Mouse (Mus musculus) neural tube, embryonic 12.5 days (tissue): ENCODE measurements around the gene E130114P18Rik. TPM values are rescaled to one million over a fixed set of nuclear protein-coding genes. Genes with fewer than 3 reads are reported as not detected.

ENCODE experiments used
- ATAC-seq: fragments of 200-750 bp; cut with Nextera tagmentation; 2 replicates; pipeline ENCODE4 v1.8.0; 2017; ENCODE audit warnings: low read depth, mild to moderate bottlenecking, moderate TSS enrichment, moderate library complexity; ENCODE audit not compliant: low FRiP score
- H3K27ac ChIP-seq: fragments of 300-500 bp; sonication (generic); 2 replicates; pipeline ENCODE4 v1.5.1; 2016
- H3K27me3 ChIP-seq: fragments of 300-500 bp; sonication (generic); replicated peaks from 2 replicates; pipeline ENCODE4 v1.6.1; 2016; ENCODE audit warnings: mild to moderate bottlenecking
- H3K36me3 ChIP-seq: fragments of 300-500 bp; sonication (generic); 2 replicates; pipeline ENCODE4 v1.6.1; 2016; ENCODE audit warnings: mild to moderate bottlenecking
- H3K4me1 ChIP-seq: fragments of 300-500 bp; sonication (generic); 2 replicates; pipeline ENCODE4 v1.6.1; 2016
- H3K4me2 ChIP-seq: fragments of 300-500 bp; sonication (generic); replicated peaks from 2 replicates; pipeline ENCODE4 v1.6.1; 2016; ENCODE audit warnings: mild to moderate bottlenecking
- H3K4me3 ChIP-seq: fragments of 300-500 bp; sonication (generic); 2 replicates; pipeline ENCODE4 v1.5.1; 2016
- H3K9ac ChIP-seq: fragments of 300-500 bp; sonication (generic); 2 replicates; pipeline ENCODE4 v1.6.1; 2016; ENCODE audit warnings: mild to moderate bottlenecking
- H3K9me3 ChIP-seq: fragments of 300-500 bp; sonication (generic); 2 replicates; pipeline ENCODE4 v1.6.1; 2016; ENCODE audit warnings: mild to moderate bottlenecking
- WGBS: fragments of 180-500 bp; shearing (Covaris S2); methylation state at CpG from one replicate; pipeline ENCODE4 v1.1.7; 2016; 5-methylcytosine and 5-hydroxymethylcytosine counted together
- polyA plus RNA-seq: library from polyadenylated mRNA; unstranded; fragments of >200 nt; fragmentation: Nextera tagmentation; extraction: Ambion mirVana; gene quantifications from 2 replicates; pipeline ENCODE4 v1.2.1, GENCODE M21; 2016

E130114P18Rik gene
- polyA plus RNA-seq, 1 experiment from 2014 or later, result 20.4 TPM

DNA sequence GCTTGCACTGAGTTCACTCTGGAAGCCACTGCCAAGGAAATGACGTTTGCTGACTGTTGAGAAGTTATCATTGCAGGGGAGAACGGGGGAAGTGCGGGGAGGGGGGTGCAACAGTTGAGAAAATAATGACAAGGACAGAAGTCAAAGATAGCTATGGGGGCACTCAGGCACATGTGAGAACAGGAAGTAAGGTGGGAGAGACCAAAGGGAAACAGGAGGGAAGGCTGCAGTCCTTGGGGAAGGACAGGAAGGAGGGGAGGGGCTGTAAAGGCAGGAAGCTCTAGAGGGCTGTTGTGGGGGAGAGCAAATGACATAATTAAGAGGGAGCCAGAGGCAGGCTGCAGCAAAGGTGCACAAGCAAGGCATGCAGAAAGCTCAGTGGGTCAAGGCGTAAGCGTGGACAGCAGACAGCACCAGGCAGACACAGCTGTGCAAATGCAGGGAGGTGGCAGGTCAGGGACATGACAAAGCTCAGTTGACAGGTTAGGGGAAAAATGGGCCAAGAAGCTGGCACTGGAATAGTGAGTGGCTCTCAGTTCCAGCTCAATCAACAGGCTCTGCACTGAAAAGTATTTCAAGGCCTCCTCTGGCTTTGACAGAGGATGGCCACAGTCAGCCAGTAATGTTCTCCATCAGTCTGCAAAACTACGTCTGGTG is 103.9 kb downstream of the E130114P18Rik start:
- Histone ChIP-seq H3K27ac (no peak overlapping the region), H3K4me3 (no peak overlapping the region), H3K36me3 (no peaks in the 10 kb centered on the region), H3K9ac (no peak overlapping the region), H3K4me2 (no peak overlapping the region), H3K27me3 (peaks cover 3% of the 10 kb centered on the region; the same call in 1 of the 2 replicates), H3K9me3 (no peaks in the 10 kb centered on the region), H3K4me1 (peaks cover 22% of the 10 kb centered on the region; the same call in 1 of the 2 replicates)
- ATAC-seq, result no peak
- 80% methylated on average over 6 of the region's 6 CpGs for WGBS

DNA sequence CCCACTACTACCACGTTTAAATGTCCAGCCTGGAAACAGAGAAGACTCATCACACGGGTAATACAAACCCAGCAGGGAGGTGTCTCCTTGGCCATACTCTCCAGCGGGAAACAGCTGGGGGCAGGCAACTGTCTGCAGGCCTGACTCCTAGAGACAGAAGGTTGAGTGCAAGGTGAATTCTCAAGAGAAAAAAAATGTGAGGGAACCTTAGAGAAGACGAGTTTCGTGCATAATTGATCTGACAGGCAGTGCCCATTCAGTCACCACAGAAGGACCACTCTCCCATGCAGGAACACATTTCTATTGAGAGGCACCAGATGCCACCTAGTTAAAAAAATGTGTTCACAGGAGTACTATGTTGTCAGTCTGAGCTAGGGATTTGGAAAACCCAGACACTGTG is 105.4 kb downstream of the E130114P18Rik start:
- H3K27me3 ChIP-seq, result peaks cover 3% of the 10 kb centered on the region; the same call in 1 of the 2 replicates
- WGBS, result 49% methylated on average over 5 of the region's 5 CpGs
- H3K4me3 ChIP-seq, result no peak overlapping the region
- no peak overlapping the region for H3K27ac ChIP-seq
- H3K4me1 ChIP-seq, result peaks cover 22% of the 10 kb centered on the region; the same call in 1 of the 2 replicates
- no peaks in the 10 kb centered on the region for H3K9me3 ChIP-seq
- no peaks in the 10 kb centered on the region for H3K36me3 ChIP-seq
- no peak overlapping the region for H3K9ac ChIP-seq
- no peak for ATAC-seq
- no peak overlapping the region for H3K4me2 ChIP-seq

DNA sequence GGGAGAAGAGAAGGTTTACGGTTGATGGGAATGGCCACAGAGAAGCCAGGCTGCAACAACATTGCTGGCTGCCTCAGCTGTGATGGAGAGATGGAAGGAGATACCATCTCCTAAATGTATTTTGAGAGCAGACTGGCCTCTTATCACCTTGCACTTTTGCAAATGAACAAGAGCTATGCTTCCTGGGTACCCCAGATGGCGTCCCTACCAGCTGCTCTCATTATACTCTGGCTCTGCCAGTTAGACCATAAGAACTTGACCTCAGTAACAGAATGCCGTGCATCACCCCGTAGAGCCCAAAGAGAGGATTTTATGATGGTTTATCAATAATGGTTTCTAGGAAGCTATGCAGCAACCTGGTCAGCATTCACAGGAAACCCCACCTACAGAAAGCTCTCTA is 106.0 kb downstream of the E130114P18Rik start:
- ATAC-seq, result no peak
- Histone ChIP-seq H3K9ac (no peak overlapping the region), H3K4me1 (peaks cover 21% of the 10 kb centered on the region; the same call in 1 of the 2 replicates), H3K4me3 (no peak overlapping the region), H3K4me2 (no peak overlapping the region), H3K36me3 (no peaks in the 10 kb centered on the region), H3K9me3 (no peaks in the 10 kb centered on the region), H3K27ac (no peak overlapping the region), H3K27me3 (peaks cover under 1% of the 10 kb centered on the region; the same call in 1 of the 2 replicates)
- WGBS, result 82% methylated on average over 4 of the region's 4 CpGs

DNA sequence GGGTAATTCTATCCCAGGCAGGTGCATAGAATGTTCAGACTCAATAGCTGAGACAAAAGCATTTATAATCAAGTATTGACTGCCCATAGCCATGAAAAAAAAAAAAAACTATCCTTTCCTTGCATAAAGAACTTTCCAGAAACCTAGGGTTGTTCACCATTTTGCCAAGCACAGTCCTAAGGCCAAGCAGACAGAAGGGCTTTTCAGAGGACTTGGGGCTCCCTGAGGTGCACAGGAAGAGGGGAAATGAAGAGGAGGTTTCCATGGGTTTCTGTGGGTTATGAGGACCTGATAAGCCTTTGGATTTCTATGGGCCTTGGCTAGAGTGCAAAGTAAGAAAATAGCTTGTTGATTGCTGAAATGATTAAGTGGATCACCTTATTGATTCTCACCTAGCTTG is 107.5 kb downstream of the E130114P18Rik start:
- no peaks in the 10 kb centered on the region; the same call in 1 of the 2 replicates for H3K27me3 ChIP-seq
- no peak overlapping the region for H3K4me3 ChIP-seq
- no peak for ATAC-seq
- H3K9me3 ChIP-seq, result no peaks in the 10 kb centered on the region
- peaks cover 8% of the 10 kb centered on the region; the same call in 1 of the 2 replicates for H3K4me1 ChIP-seq
- no peak overlapping the region for H3K27ac ChIP-seq
- H3K4me2 ChIP-seq, result no peak overlapping the region
- H3K36me3 ChIP-seq, result no peaks in the 10 kb centered on the region
- no peak overlapping the region for H3K9ac ChIP-seq

DNA sequence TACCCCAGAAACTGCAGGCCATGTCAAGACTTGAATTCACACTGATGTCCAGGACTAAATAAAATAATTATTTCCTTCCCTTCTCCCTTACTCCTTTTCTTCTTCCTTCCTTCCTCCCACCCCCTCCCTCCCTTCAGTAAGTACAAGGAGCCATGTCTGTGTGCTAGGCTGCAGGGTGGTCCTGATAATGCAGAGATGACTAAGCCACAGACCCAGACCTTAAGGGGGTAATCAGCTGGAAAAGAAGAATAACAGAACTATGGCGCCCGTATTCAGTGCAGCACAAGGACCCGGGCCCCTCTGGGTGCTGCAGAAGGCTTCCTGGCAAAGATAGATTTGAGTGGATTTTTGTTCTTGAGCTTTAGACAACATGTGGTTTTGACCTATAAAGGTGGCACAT is 108.1 kb downstream of the E130114P18Rik start:
- Histone ChIP-seq H3K4me1 (peaks cover 3% of the 10 kb centered on the region; the same call in 1 of the 2 replicates), H3K36me3 (no peaks in the 10 kb centered on the region), H3K27me3 (no peaks in the 10 kb centered on the region; the same call in 1 of the 2 replicates), H3K4me2 (no peak overlapping the region), H3K27ac (no peak overlapping the region), H3K4me3 (no peak overlapping the region), H3K9me3 (no peaks in the 10 kb centered on the region), H3K9ac (no peak overlapping the region)
- 24% methylated on average over 3 of the region's 3 CpGs for WGBS
- ATAC-seq, result no peak

DNA sequence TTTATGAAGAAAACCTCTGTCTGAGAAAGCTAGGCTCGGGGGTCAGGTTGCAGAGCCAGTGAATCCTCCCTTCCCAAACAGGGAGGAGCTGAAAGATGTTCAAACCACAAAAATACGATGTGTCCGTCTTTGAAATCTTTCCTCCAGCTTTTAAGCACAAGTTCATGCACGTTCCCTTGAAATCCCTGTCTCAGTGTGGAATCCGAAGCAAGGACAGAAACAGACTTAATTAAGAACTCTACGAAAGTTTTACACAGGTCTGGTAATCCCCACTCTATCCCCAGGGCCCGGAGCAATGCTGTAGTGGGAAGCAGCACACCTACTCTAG is 112.5 kb downstream of the E130114P18Rik start:
- no peak overlapping the region for H3K27ac ChIP-seq
- 59% methylated on average over 7 of the region's 7 CpGs for WGBS
- no peak overlapping the region for H3K9ac ChIP-seq
- H3K27me3 ChIP-seq, result no peaks in the 10 kb centered on the region
- H3K9me3 ChIP-seq, result no peaks in the 10 kb centered on the region
- H3K36me3 ChIP-seq, result no peaks in the 10 kb centered on the region
- no peak overlapping the region for H3K4me2 ChIP-seq
- peaks cover 9% of the 10 kb centered on the region; the same call in 1 of the 2 replicates for H3K4me1 ChIP-seq
- ATAC-seq, result no peak
- no peak overlapping the region for H3K4me3 ChIP-seq

DNA sequence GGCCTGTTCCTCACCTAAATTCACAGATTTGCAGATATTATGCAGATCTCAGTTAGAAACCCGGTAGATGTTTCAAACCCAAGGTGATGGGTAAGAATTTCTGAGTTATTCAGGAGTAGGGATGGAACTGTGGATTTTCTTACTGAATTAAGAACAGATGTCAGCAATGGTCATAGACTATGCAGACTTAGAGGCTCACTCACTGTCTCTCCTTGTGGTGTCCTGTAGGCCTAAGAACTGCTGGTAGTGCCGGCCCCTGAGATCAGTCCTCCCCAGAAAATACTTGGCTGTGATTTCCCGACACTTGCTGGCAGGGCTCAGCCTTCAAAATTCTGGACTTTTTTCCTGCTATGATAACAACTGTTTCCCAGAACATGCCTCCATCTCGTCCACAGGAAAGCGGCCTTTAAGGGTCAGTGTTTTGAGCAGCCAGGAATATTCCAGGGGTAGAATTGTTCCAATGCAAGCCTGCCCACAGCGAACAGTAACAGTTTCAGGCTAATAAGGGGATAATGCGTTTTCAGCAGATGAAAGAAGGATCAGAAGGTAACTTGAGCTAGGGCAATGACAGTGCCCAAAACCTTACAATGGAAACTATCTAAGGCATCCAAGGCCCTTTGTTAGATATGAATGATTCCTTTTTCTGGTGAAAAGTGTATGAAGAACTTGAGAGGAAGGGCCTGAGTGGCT is 113.0 kb downstream of the E130114P18Rik start:
- H3K36me3 ChIP-seq, result no peaks in the 10 kb centered on the region
- H3K4me1 ChIP-seq, result peaks cover 8% of the 10 kb centered on the region; the same call in 1 of the 2 replicates
- H3K9ac ChIP-seq, result no peak overlapping the region
- WGBS, result 53% methylated on average over 7 of the region's 7 CpGs
- no peak overlapping the region for H3K27ac ChIP-seq
- H3K9me3 ChIP-seq, result no peaks in the 10 kb centered on the region
- H3K4me2 ChIP-seq, result no peak overlapping the region
- no peaks in the 10 kb centered on the region for H3K27me3 ChIP-seq
- H3K4me3 ChIP-seq, result no peak overlapping the region
- no peak for ATAC-seq

DNA sequence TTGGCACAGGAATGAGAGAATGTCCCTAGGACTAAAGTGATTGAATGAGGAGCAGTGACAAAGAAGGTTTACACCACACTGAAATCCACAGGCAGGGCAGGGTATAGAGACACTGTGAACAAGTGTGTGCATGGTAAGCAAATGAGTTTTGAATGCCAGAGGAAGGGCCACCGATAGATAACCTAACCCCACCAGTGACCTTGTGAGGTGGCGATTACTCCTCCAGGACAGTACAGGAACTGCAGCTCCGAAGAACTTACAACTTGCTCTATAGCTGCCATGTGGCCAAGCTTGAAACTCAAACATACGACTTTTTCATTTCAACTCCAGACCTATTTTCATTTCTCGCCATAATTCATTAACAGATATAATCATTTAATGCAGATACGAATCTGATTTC is 114.0 kb downstream of the E130114P18Rik start:
- Histone ChIP-seq H3K36me3 (no peaks in the 10 kb centered on the region), H3K4me2 (no peak overlapping the region), H3K27me3 (no peaks in the 10 kb centered on the region), H3K4me1 (peaks cover 6% of the 10 kb centered on the region; the same call in 1 of the 2 replicates), H3K9ac (no peak overlapping the region), H3K9me3 (no peaks in the 10 kb centered on the region), H3K4me3 (no peak overlapping the region), H3K27ac (no peak overlapping the region)
- WGBS, result 90% methylated on average over 6 of the region's 6 CpGs
- ATAC-seq, result no peak

DNA sequence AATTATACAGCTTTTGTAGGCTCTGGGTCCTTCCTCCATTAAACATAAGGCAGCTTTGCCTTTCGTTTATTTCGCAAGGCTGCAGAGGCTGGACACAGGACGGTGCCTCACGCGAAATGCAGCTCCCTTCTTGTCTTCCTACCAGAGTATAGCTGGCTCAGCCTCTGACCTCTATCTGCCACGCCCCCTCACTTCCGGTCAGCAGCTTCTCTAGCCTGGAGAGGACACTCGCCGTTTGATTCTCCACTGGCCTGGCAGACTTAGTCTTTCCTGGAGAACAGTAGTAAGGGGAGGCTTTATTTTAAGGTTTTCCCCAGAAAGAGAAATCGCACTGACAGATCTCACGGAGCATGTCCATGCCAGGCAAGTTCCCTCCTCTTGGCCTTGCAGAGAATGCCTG is 115.0 kb downstream of the E130114P18Rik start:
- Histone ChIP-seq H3K4me3 (no peak overlapping the region), H3K27me3 (no peaks in the 10 kb centered on the region), H3K4me1 (peaks cover 6% of the 10 kb centered on the region; the same call in 1 of the 2 replicates), H3K9me3 (no peaks in the 10 kb centered on the region), H3K4me2 (no peak overlapping the region), H3K27ac (no peak overlapping the region), H3K9ac (no peak overlapping the region), H3K36me3 (no peaks in the 10 kb centered on the region)
- WGBS, result 69% methylated on average over 11 of the region's 11 CpGs
- no peak for ATAC-seq

DNA sequence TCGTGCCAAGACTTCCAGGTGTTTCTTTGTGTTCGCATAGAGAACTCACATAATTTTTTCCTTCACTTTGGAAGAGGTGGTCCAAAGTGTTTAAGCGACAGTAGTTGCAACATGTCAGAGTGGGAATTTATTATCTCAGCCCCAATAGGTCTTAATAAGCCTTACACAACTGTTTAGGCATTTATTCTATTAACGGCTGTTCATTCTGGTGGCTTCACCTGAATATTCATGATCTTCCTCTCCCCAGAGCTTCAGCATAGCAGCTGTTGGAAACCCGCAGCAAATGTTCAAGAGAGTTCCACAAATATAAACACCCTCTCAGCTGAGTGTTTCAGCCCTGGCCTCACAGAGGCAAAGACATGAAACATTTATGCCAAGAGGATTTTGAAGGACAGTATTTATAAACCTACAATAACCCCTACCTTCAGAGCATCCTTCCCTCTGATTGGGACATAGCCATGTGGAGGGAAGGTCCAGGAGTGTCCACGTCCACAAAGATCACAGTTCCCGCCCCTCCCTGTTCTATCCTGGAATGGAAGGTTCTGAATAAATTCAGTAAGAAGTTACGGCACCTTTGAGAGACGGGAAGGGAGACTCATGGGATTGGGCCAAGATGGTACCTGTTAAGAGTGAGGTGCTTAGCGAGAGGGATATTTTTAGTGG is 116.1 kb downstream of the E130114P18Rik start:
- H3K4me3 ChIP-seq, result no peak overlapping the region
- H3K36me3 ChIP-seq, result no peaks in the 10 kb centered on the region
- ATAC-seq, result peak; percentile 78
- H3K27ac ChIP-seq, result no peak overlapping the region
- H3K27me3 ChIP-seq, result no peaks in the 10 kb centered on the region
- no peaks in the 10 kb centered on the region for H3K9me3 ChIP-seq
- H3K9ac ChIP-seq, result no peak overlapping the region
- no peak overlapping the region for H3K4me2 ChIP-seq
- peaks cover 6% of the 10 kb centered on the region; the same call in 1 of the 2 replicates for H3K4me1 ChIP-seq
- WGBS, result 63% methylated on average over 10 of the region's 10 CpGs

DNA sequence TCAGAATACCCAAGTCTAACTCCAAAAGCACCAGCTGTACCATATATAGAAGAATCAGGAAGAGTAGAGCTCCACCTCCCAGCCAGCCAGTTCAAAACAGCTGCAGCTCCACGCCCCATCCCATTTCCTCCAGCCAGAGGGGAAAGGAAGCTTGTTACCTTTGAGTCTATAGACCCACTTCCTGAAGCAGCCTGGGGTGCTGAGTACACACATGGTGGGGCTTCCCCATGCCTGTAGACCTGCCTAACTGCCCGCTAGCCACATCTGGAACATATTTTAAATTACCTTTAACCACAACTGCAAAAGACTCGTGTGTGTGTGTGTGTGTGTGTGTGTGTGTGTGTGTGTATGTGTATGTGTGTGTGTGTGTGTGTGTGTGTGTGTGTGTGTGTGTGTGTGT is 120.3 kb downstream of the E130114P18Rik start:
- ATAC-seq, result no peak
- H3K27me3 ChIP-seq, result no peaks in the 10 kb centered on the region
- no peaks in the 10 kb centered on the region for H3K36me3 ChIP-seq
- WGBS, result 80% methylated on average over 3 of the region's 3 CpGs
- H3K4me2 ChIP-seq, result no peak overlapping the region
- no peak overlapping the region for H3K4me3 ChIP-seq
- peaks cover 6% of the 10 kb centered on the region; the same call in 1 of the 2 replicates for H3K4me1 ChIP-seq
- no peaks in the 10 kb centered on the region for H3K9me3 ChIP-seq
- no peak overlapping the region for H3K9ac ChIP-seq
- no peak overlapping the region for H3K27ac ChIP-seq

DNA sequence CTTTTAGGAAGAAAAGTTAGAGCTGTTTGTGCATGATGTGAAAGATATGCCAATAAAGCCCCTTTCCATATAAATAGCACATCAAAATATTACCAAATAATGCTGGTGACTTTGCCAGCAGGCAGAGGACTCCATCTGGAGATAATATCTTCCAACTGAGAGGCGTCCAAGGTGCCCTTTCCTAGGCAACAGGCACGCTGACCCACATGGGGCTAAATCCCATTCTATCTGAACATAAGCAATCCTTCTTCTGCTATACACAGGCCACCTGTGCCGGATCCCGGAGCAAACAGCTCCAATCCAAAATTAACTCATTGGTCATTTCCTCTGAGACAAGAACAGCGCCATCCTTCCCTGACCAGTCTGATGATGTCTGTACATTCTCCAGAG is 128.3 kb downstream of the E130114P18Rik start:
- Histone ChIP-seq H3K9ac (no peak overlapping the region), H3K9me3 (no peaks in the 10 kb centered on the region), H3K4me1 (peaks cover 28% of the 10 kb centered on the region), H3K27me3 (no peaks in the 10 kb centered on the region), H3K4me2 (no peak overlapping the region), H3K4me3 (no peak overlapping the region), H3K27ac (peak overlapping the region; percentile 44; the same call in 1 of the 2 replicates), H3K36me3 (no peaks in the 10 kb centered on the region)
- WGBS, result 65% methylated on average over 5 of the region's 5 CpGs
- ATAC-seq, result peak; percentile 51; the same call in 1 of the 2 replicates
